Mouse (Mus musculus): ENCODE data around the gene Gm2974. TPM values are rescaled to one million over a fixed set of nuclear protein-coding genes. Genes with fewer than 3 reads are reported as not detected.
A peak's percentile ranks its signal among the peaks of the same experiment; 100 is the strongest.
"Not testable (repeated sequence)": the region's sequence is repeated elsewhere in the genome, so short reads cannot be mapped to it uniquely, and the experiment has no call there.

Gm2974 gene
- polyA plus RNA-seq (2016; fragmentation: Nextera tagmentation; extraction: Ambion mirVana) = 0.16 and 0.59 TPM in 2 replicates

DNA sequence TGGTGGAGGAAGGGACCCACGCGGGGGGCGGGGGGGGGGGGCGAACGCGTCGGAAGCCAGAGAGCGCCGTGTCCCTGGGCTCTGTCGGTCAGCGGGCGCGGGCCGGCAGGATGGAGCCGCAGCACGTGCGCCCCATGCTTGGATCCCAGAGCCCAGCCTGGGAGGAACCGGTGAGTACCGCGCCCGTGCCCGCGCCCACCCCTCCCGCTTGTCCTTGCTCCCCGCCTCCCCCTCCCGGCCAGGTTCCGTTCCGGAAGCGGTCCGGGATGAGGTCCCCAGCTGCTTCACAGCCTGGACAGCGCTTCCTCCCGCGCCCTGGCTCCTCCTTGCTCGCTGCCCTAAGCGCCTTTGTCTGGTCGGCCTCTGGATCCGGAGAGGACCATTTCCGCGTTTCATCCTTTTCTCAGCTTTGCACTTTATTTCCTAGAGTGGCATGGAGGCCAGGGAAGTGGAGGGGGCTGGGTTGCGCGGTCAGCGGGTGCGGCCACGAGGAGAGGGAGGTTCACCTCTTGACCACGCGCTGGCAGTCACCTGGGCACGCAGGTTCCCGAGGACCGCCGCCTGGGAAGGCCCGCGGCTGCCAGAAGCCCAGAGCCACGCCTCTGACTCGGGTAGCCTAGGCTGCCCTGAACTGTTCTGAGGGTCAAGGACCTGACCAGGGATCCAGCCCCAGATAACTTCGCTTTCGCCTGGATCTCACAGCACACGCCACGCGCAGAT, at the start of gene Gm2974:
Gene Gm2974, plus strand, starts transcription at position 86 of the 720 bp plus-strand sequence.
- not testable (repeated sequence) for H3K36me3 ChIP-seq; H3K9me3 ChIP-seq (replicated peaks); H3K27ac ChIP-seq; H3K4me1 ChIP-seq; H3K27me3 ChIP-seq (ENCODE audit: low read depth, poor library complexity, severe bottlenecking)
- 13% methylated on average over 45 of the region's 59 CpGs for WGBS
- DNase-seq (ENCODE audit: low spot score) = peak; percentile 26
- H3K4me3 ChIP-seq = peak within 1 kb of the TSS; percentile 44

DNA sequence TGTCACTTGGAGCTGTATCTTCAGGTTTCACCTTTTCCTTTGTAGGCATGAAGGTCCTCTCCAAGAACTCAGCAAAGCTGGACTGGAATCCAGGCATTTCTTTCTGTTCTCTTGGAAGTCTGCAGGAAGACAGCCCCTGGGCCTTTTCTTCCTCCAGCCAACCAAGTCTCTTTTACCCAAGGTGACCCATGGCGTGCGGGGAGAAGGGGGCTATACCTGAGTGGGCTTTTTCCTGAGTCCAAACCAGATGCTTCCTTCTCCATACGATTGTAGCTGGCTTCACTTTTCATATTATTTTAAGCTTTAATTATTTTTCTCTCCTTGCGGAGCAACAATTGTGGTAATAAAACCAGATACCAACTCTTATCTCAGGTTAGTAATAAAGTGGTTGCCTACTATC, 40.7 kb upstream of the Gm2974 start:
- H3K4me3 ChIP-seq; H3K27ac ChIP-seq; DNase-seq (ENCODE audit: low spot score); H3K4me1 ChIP-seq; H3K36me3 ChIP-seq; H3K9me3 ChIP-seq (replicated peaks); H3K27me3 ChIP-seq (ENCODE audit: low read depth, poor library complexity, severe bottlenecking): not testable (repeated sequence)
- WGBS = 92% methylated on average over 4 of the region's 4 CpGs

DNA sequence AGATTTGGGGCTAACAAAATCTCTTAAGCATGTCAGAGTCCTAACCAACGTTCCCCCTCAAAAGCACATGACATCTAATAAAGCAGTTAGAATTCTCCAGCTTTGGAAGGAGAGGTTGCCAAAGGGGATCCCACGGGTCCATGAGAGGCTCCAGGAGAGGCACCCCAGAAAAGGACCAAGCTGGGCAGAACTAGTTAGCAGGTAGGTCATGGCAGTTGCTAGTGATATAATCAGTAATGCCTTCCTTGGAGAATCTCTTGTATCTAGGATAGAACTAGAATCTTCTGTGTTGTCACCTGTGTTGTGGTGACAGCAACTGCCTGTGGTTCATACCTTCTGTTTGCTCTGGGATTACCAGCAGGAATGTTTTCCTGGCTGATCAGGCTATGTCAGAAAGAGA, 17.6 kb upstream of the Gm2974 start, which contains the start of gene Gm3127:
Gene Gm3127, plus strand, starts transcription at position 301 of the 400 bp plus-strand sequence.
- not testable (repeated sequence) for H3K36me3 ChIP-seq; H3K27ac ChIP-seq; H3K4me1 ChIP-seq; H3K27me3 ChIP-seq (ENCODE audit: low read depth, poor library complexity, severe bottlenecking); H3K9me3 ChIP-seq (replicated peaks); H3K4me3 ChIP-seq; DNase-seq (ENCODE audit: low spot score)
- 83% methylated on average over 1 of the region's 2 CpGs for WGBS

DNA sequence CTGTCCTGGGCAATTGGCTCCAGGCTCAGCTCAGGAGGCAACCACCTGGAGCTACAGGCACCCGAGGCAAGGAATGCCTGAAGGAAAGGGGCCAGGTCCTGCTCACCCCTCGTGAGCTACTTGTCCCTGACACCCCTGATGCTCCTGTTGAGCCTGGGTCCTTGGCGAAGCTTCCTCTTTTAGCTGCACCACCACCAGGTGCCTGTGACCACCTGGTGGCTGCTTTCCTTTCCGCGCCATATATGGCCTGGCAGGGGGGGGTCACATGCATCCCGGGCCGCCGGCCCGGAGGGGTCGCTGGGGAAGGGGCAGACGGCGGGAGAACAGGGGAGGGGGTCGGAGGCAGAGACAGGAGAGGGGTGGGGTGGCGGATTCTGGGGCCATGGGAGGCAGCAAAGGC, 346 bp upstream of the Gm2974 start:
- H3K9me3 ChIP-seq (replicated peaks); H3K27ac ChIP-seq; H3K36me3 ChIP-seq; H3K4me1 ChIP-seq; H3K27me3 ChIP-seq (ENCODE audit: low read depth, poor library complexity, severe bottlenecking): not testable (repeated sequence)
- H3K4me3 ChIP-seq = peak overlapping the region; percentile 44
- 10% methylated on average over 13 of the region's 14 CpGs for WGBS
- peak; percentile 29 for DNase-seq (ENCODE audit: low spot score)

DNA sequence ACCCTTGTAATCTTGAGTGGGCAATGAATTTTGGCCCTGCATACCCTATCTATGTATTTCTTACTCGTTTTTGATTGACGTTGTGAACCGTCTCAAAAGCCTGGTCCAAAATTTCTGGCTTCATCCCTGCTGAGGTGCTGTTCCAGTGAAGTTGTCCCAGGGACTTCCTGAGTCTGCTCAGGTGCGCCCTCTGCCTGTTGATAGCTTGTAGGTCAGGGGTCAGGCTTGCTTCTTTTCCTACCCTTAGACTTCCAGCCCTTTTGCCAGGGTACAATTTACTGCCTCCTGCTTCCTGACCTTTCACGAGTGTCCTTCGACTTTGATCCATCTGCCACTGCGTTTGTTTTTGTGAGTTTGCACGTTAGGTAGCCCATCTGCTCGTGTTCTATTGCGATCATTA, 999 bp downstream of the Gm2974 start:
- not testable (repeated sequence) for H3K36me3 ChIP-seq; H3K27ac ChIP-seq; H3K27me3 ChIP-seq (ENCODE audit: low read depth, poor library complexity, severe bottlenecking); H3K9me3 ChIP-seq (replicated peaks); DNase-seq (ENCODE audit: low spot score); H3K4me3 ChIP-seq; H3K4me1 ChIP-seq
- 24% methylated on average over 7 of the region's 10 CpGs for WGBS

DNA sequence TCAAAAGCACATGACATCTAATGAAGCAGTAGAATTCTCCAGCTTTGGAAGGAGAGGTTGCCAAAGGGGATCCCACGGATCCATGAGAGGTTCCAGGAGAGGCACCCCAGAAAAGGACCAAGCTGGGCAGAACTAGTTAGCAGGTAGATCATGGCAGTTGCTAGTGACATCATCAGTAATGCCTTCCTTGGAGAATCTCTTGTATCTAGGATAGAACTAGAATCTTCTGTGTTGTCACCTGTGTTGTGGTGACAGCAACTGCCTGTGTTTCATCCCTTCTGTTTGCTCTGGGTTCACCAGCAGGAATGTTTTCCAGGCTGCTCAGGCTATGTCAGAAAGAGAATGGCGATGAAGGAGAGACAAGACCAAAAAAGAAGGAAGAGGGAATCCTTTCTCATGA, 67.0 kb downstream of the Gm2974 start, which contains the start of gene Gm3138:
Gene Gm3138, plus strand, starts transcription at position 301 of the 400 bp plus-strand sequence.
- H3K4me1 ChIP-seq; H3K27me3 ChIP-seq (ENCODE audit: low read depth, poor library complexity, severe bottlenecking); DNase-seq (ENCODE audit: low spot score); H3K9me3 ChIP-seq (replicated peaks); H3K36me3 ChIP-seq; H3K27ac ChIP-seq; H3K4me3 ChIP-seq: not testable (repeated sequence)
- no CpG with 5 or more reads among the region's 2 CpGs for WGBS

Other genes starting within 250 kb of the Gm2974 start
- gene Gm3095, start 219.0 kb upstream of the Gm2974 start, polyA plus RNA-seq (2016; fragmentation: Nextera tagmentation; extraction: Ambion mirVana) = not detected in 2 replicates
- gene Gm3099, start 184.2 kb upstream of the Gm2974 start, polyA plus RNA-seq (2016; fragmentation: Nextera tagmentation; extraction: Ambion mirVana) = not detected in 2 replicates
- 0.20 and 0.63 TPM in 2 replicates for gene Gm5796, start 158.6 kb upstream of the Gm2974 start, polyA plus RNA-seq (2016; fragmentation: Nextera tagmentation; extraction: Ambion mirVana)
- not detected in 2 replicates for gene Gm3115, start 98.5 kb upstream of the Gm2974 start, polyA plus RNA-seq (2016; fragmentation: Nextera tagmentation; extraction: Ambion mirVana)
- gene Gm8108, start 72.0 kb upstream of the Gm2974 start, polyA plus RNA-seq (2016; fragmentation: Nextera tagmentation; extraction: Ambion mirVana) = 0.54 TPM in 1 of 2 replicates, not detected in the other
- not detected in 2 replicates for gene Gm3127, start 17.5 kb upstream of the Gm2974 start, polyA plus RNA-seq (2016; fragmentation: Nextera tagmentation; extraction: Ambion mirVana)
- gene Gm3138, start 67.1 kb downstream of the Gm2974 start, polyA plus RNA-seq (2016; fragmentation: Nextera tagmentation; extraction: Ambion mirVana) = not detected in 2 replicates
- gene Gm3149, start 134.7 kb downstream of the Gm2974 start, polyA plus RNA-seq (2016; fragmentation: Nextera tagmentation; extraction: Ambion mirVana) = not detected in 2 replicates
- gene 2610042L04Rik, start 152.2 kb downstream of the Gm2974 start, polyA plus RNA-seq (2016; fragmentation: Nextera tagmentation; extraction: Ambion mirVana) = 0.85 and 0.96 TPM in 2 replicates
- not detected in 2 replicates for gene Gm3159, start 214.9 kb downstream of the Gm2974 start, polyA plus RNA-seq (2016; fragmentation: Nextera tagmentation; extraction: Ambion mirVana)
- gene Gm3164, start 232.9 kb downstream of the Gm2974 start, polyA plus RNA-seq (2016; fragmentation: Nextera tagmentation; extraction: Ambion mirVana) = 0.23 TPM in 1 of 2 replicates, not detected in the other
- gene Gm3173, start 248.4 kb downstream of the Gm2974 start, polyA plus RNA-seq (2016; fragmentation: Nextera tagmentation; extraction: Ambion mirVana) = not detected in 2 replicates

Data from limb, embryonic 10.5 days (tissue).